Mouse (Mus musculus) liver, embryonic 14.5 days (tissue): ENCODE data around the gene 4931406C07Rik. TPM values are rescaled to one million over a fixed set of nuclear protein-coding genes. Genes with fewer than 3 reads are reported as not detected.

Experiments
- ATAC-seq: fragments of 200-750 bp; cut with Nextera tagmentation; 2 replicates; pipeline ENCODE4 v1.8.0; 2017; ENCODE audit warnings: moderate number of reproducible peaks, mild to moderate bottlenecking, moderate library complexity; ENCODE audit not compliant: insufficient read depth
- DNase-seq, 3 experiments: peaks; one replicate each; pipeline ENCODE4 v3.0.0-alpha.2; 2012 to 2013; ENCODE audit warnings: low read depth in 3 of 3, low spot score in 3 of 3
- H3K27ac ChIP-seq: fragments of 300-500 bp; sonication (generic); 2 replicates; pipeline ENCODE4 v1.5.1; 2014; ENCODE audit warnings: moderate library complexity, mild to moderate bottlenecking, control low read depth, inconsistent platforms
- H3K27me3 ChIP-seq: fragments of 300-500 bp; sonication (generic); 2 replicates; pipeline ENCODE4 v1.6.1; 2014; ENCODE audit warnings: mild to moderate bottlenecking, low read length, moderate library complexity; ENCODE audit not compliant: control insufficient read depth, insufficient read depth
- H3K36me3 ChIP-seq: fragments of 300-500 bp; sonication (generic); replicated peaks from 2 replicates; pipeline ENCODE4 v1.6.1; 2014; ENCODE audit warnings: low read depth; ENCODE audit not compliant: control insufficient read depth, insufficient read depth
- H3K4me1 ChIP-seq, 2 experiments: fragments of 200-500 bp in 1 of 2; fragments of 300-500 bp in 1 of 2; sonication (generic) in 1 of 2; replicated peaks; 2 replicates each; pipeline ENCODE4 v1.6.1; 2012 to 2014; ENCODE audit warnings: antibody characterized with exemption in 1 of 2, inconsistent platforms in 1 of 2, low read length in 1 of 2; ENCODE audit not compliant: control insufficient read depth in 2 of 2, insufficient read depth in 2 of 2
- H3K4me2 ChIP-seq: fragments of 300-500 bp; sonication (generic); 2 replicates; pipeline ENCODE4 v1.6.1; 2014; ENCODE audit warnings: low read depth, mild to moderate bottlenecking, control low read depth, moderate library complexity
- H3K4me3 ChIP-seq, 2 experiments: fragments of 200-500 bp in 1 of 2; fragments of 300-500 bp in 1 of 2; sonication (generic) in 1 of 2; 2 replicates each; pipeline ENCODE4 v1.5.1; 2012 to 2014; ENCODE audit warnings: low read depth in 2 of 2, low read length in 2 of 2, mild to moderate bottlenecking in 2 of 2, control low read depth in 1 of 2, inconsistent platforms in 1 of 2, moderate library complexity in 1 of 2; ENCODE audit not compliant: insufficient read depth in 1 of 2
- H3K9ac ChIP-seq: fragments of 300-500 bp; sonication (generic); replicated peaks from 2 replicates; pipeline ENCODE4 v1.6.1; 2014; ENCODE audit warnings: mild to moderate bottlenecking, control low read depth, moderate library complexity
- H3K9me3 ChIP-seq: fragments of 300-500 bp; sonication (generic); 2 replicates; pipeline ENCODE4 v1.6.1; 2016; ENCODE audit warnings: low read length, mixed read lengths; ENCODE audit not compliant: control insufficient read depth
- CTCF ChIP-seq: IDR thresholded peaks from 2 replicates; pipeline ENCODE4 v1.5.1; 2016; ENCODE audit warnings: antibody characterized with exemption, low read depth, control low read depth
- EP300 ChIP-seq: IDR thresholded peaks from 2 replicates; pipeline ENCODE4 v1.6.1; 2016; ENCODE audit warnings: antibody characterized with exemption, low read depth
- whole genome bisulfite sequencing: fragments of 180-500 bp; shearing (Covaris S2); extraction: QIAGEN DNeasy Blood & Tissue Kit; methylation state at CpG from one replicate; pipeline ENCODE4 v1.1.7; 2014; ENCODE audit not compliant: insufficient replicate concordance; 5-methylcytosine and 5-hydroxymethylcytosine counted together
- polyA plus RNA-seq, 2 experiments: library from polyadenylated mRNA; depleted of rRNA in 1 of 2; stranded (reverse) in 1 of 2; unstranded in 1 of 2; fragments of >200 nt; fragmentation: Nextera tagmentation in 1 of 2; extraction: Ambion mirVana in 1 of 2; gene quantifications; 2 replicates each; pipeline versions ENCODE4 v1.2.1 to v1.2.3; 2012 to 2014

4931406C07Rik gene
- polyA plus RNA-seq, 2 experiments = 2.3 to 5.9 TPM

DNA sequence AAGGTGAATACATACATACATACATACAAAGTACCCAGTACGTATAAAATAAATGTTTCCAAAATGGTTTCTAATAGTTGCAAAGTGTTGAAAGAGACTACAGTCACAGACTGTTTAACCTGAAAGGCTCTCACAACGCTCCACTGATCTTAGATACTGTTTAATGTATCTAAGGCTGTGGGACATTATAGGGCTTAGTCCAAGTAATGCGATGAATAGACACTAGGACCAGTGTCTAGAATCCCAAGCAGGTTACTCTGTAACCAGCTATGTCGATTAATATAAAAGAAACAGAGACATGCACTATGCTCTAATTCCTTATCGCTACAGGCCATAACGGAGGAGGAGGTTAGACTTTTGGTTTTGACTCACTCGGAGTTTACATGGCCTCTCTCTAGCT lies 9.1 kb downstream of the 4931406C07Rik start:
- ATAC-seq (no peak), DNase-seq (no peak)
- WGBS = 70% methylated on average over 7 of the region's 7 CpGs
- Histone ChIP-seq H3K4me1 (0 out of 4 replicates have a peak, but pooled peaks cover 0 to 5% of the 10 kb centered on the region in 2 experiments), H3K9ac (no peak overlapping the region), H3K4me2 (no peak overlapping the region), H3K27ac (no peak overlapping the region), H3K36me3 (no peaks in the 10 kb centered on the region), H3K4me3 (no peak overlapping the region), H3K9me3 (no peaks in the 10 kb centered on the region), H3K27me3 (no peaks in the 10 kb centered on the region)
- TF ChIP-seq EP300 = no peak
- no peak for TF ChIP-seq CTCF

GRCm38 (mm10) chr9:15289251-15289650 lies 17.0 kb downstream of the 4931406C07Rik start:
- Histone ChIP-seq H3K9ac (no peak overlapping the region), H3K4me3 (no peak overlapping the region), H3K9me3 (no peaks in the 10 kb centered on the region), H3K27ac (no peak overlapping the region), H3K36me3 (no peaks in the 10 kb centered on the region), H3K4me1 (peaks cover 17 to 22% of the 10 kb centered on the region in 2 experiments), H3K4me2 (no peak overlapping the region), H3K27me3 (no peaks in the 10 kb centered on the region)
- 6% methylated on average over 6 of the region's 6 CpGs for WGBS
- peak; percentile 82 for ATAC-seq
- peak; percentile 54 to 61 (median 59) for DNase-seq
- TF ChIP-seq CTCF = no peak
- TF ChIP-seq EP300 = peak; percentile 88

DNA sequence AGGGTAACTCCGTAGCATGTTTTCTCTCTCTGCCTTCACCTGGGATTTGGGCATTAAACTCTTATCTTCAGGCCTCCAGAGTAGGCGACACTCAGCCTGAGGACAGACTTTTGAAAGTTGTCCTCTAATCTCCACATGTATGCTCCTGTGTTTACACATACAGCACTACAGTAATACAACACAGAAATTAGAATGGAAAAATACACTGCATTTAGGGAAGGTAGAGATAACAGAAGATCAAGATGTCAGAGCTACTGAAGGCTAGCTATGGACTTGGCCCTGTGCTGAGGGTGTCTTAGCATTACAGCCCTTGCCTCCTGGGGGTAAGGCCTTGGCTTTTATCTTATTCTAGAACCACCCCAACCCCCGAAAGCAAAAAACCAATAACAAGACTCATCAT lies 17.8 kb downstream of the 4931406C07Rik start:
- Histone ChIP-seq H3K9me3 (no peaks in the 10 kb centered on the region), H3K36me3 (no peaks in the 10 kb centered on the region), H3K4me2 (no peak overlapping the region), H3K4me3 (no peak overlapping the region), H3K9ac (no peak overlapping the region), H3K4me1 (peaks cover 17 to 22% of the 10 kb centered on the region in 2 experiments), H3K27me3 (no peaks in the 10 kb centered on the region), H3K27ac (no peak overlapping the region)
- no peak for DNase-seq
- 29% methylated on average over 3 of the region's 3 CpGs for WGBS
- TF ChIP-seq CTCF = no peak
- TF ChIP-seq EP300 = no peak
- no peak for ATAC-seq

- DNase-seq = no peak
- no peaks in the 10 kb centered on the region for H3K9me3 ChIP-seq
- no peaks in the 10 kb centered on the region for H3K27me3 ChIP-seq
- H3K27ac ChIP-seq = no peak overlapping the region
- H3K4me1 ChIP-seq = peaks cover 17 to 22% of the 10 kb centered on the region in 2 experiments
- WGBS = 30% methylated on average over 6 of the region's 6 CpGs
- H3K9ac ChIP-seq = no peak overlapping the region
- H3K4me2 ChIP-seq = no peak overlapping the region
- ATAC-seq = no peak
- H3K4me3 ChIP-seq = no peak overlapping the region
- peak; percentile 47 for TF ChIP-seq CTCF
- TF ChIP-seq EP300 = no peak
- no peaks in the 10 kb centered on the region for H3K36me3 ChIP-seq
These were observed 18.4 kb downstream of the 4931406C07Rik start for GRCm38 (mm10) chr9:15287846-15288245.

DNA sequence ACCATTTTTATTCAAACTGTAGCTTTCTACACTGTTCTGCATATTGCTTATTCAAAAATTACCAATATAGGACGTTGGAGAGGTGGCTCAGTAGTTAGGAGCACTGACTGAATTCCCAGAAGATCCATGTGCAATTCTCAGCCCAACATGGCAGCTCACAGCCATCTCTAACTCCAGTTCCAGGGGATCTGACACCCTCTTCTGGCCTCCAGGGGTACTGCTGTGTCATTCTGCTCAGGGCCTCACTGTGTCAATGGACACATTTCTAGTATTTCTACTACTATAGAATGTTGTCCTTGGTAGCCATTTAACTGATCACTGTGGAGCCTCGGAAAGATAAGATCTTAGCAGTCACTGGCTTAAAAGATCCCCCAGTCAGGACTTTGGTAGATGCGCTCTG lies 20.8 kb downstream of the 4931406C07Rik start:
- no peak overlapping the region for H3K4me2 ChIP-seq
- no peaks in the 10 kb centered on the region for H3K36me3 ChIP-seq
- H3K27ac ChIP-seq = no peak overlapping the region
- WGBS = 56% methylated on average over 3 of the region's 3 CpGs
- no peaks in the 10 kb centered on the region for H3K27me3 ChIP-seq
- ATAC-seq (no peak), DNase-seq (no peak)
- H3K9me3 ChIP-seq = no peaks in the 10 kb centered on the region
- no peak overlapping the region for H3K4me3 ChIP-seq
- peaks cover 20 to 26% of the 10 kb centered on the region in 2 experiments for H3K4me1 ChIP-seq
- no peak overlapping the region for H3K9ac ChIP-seq
- peak; percentile 71 for TF ChIP-seq CTCF
- no peak for TF ChIP-seq EP300
